Mouse (Mus musculus): ENCODE measurements around the gene Fut11. TPM values are rescaled to one million over a fixed set of nuclear protein-coding genes. Genes with fewer than 3 reads are reported as not detected.

Fut11 gene
- polyA plus RNA-seq, 1 experiment, result 8.0 TPM

DNA sequence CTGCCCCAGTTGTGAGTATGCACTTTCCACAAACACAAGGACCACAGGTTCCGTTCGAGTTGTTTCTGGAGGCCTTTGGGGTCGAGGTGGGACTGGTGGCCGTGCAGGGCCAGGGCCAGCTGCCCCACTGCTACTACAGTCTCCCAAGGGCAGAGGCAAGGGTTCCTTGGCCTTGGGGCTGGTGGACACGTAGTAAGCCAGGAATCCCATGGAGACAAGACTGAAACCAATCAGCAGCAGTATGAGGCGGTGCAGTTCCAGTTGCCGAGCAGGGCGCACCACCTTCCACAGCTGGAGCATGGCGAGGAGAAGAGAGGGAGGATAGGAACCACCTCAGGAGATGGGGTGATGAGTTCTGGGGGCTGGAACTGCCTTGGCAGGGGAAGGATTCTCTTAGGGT lies 35.1 kb downstream of the Fut11 start:
- Histone ChIP-seq H3K9me3 (replicated peaks; ENCODE audit: control insufficient read depth, insufficient read depth, low read length, poor library complexity, severe bottlenecking) (no peaks in the 10 kb centered on the region), H3K36me3 (ENCODE audit: control insufficient read depth, insufficient read depth, low read length, poor library complexity, severe bottlenecking) (no peaks in the 10 kb centered on the region), H3K27me3 (ENCODE audit: control insufficient read depth, insufficient read depth, low read length, poor library complexity, severe bottlenecking) (no peaks in the 10 kb centered on the region), H3K27ac (ENCODE audit: insufficient read depth, low read length) (no peak overlapping the region), H3K4me3 (ENCODE audit: low read depth, low read length) (peak overlapping the region; percentile 30; the same call in 1 of the 2 replicates), H3K9ac (ENCODE audit: low read depth, poor library complexity, severe bottlenecking) (no peak overlapping the region), H3K4me1 (ENCODE audit: control insufficient read depth, insufficient read depth, low read length) (no peaks in the 10 kb centered on the region)
- no peak for TF ChIP-seq CTCF (IDR thresholded peaks at IDR 0.05; ENCODE audit: low read depth, low read length)
- no peak for TF ChIP-seq POLR2A (IDR thresholded peaks at IDR 0.05; ENCODE audit: insufficient read depth, low read length)
- no peak for TF ChIP-seq EP300 (IDR thresholded peaks at IDR 0.05; ENCODE audit: insufficient read depth, low read depth, low read length)

DNA sequence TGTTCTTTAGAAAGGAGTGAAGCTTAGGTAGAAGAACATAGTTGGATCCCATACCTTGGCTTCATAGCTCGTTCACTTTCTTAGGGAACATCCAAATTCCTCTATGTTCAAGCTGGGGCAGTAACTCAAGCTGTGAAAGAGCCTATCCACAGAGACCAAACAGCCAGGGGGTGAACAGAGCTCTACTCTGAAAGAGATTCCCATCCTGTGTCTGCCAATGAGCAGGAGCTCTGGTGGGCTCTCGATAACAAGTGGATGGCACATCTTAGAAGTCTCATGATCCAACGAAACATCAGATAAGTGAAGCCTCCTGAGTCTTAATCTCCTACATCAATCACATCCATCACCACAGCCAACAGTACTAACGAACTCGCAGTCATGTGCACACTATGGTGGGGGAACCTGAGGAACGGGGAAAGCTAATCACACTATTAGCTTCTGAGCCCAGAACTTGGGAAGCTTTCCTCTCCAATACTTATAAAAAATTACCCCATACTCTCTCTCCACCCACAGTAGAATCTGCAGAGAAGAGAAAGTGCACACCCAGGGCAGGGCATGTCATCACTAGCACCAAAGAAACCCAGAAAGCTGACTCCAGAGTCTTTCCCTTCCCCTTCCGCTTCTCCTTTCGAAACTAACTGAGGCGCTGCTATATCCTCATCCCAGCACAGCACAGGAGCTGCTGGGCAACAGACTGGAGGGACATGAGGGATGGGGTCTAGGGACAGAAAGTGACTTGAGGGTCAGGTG lies 36.3 kb downstream of the Fut11 start:
- no peaks in the 10 kb centered on the region for H3K9me3 ChIP-seq (replicated peaks; ENCODE audit: control insufficient read depth, insufficient read depth, low read length, poor library complexity, severe bottlenecking)
- H3K36me3 ChIP-seq (ENCODE audit: control insufficient read depth, insufficient read depth, low read length, poor library complexity, severe bottlenecking), result no peaks in the 10 kb centered on the region
- H3K4me1 ChIP-seq (ENCODE audit: control insufficient read depth, insufficient read depth, low read length), result no peaks in the 10 kb centered on the region
- no peak overlapping the region for H3K9ac ChIP-seq (ENCODE audit: low read depth, poor library complexity, severe bottlenecking)
- H3K27ac ChIP-seq (ENCODE audit: insufficient read depth, low read length), result no peak overlapping the region
- no peak overlapping the region for H3K4me3 ChIP-seq (ENCODE audit: low read depth, low read length)
- no peak for TF ChIP-seq POLR2A (IDR thresholded peaks at IDR 0.05; ENCODE audit: insufficient read depth, low read length)
- H3K27me3 ChIP-seq (ENCODE audit: control insufficient read depth, insufficient read depth, low read length, poor library complexity, severe bottlenecking), result no peaks in the 10 kb centered on the region

DNA sequence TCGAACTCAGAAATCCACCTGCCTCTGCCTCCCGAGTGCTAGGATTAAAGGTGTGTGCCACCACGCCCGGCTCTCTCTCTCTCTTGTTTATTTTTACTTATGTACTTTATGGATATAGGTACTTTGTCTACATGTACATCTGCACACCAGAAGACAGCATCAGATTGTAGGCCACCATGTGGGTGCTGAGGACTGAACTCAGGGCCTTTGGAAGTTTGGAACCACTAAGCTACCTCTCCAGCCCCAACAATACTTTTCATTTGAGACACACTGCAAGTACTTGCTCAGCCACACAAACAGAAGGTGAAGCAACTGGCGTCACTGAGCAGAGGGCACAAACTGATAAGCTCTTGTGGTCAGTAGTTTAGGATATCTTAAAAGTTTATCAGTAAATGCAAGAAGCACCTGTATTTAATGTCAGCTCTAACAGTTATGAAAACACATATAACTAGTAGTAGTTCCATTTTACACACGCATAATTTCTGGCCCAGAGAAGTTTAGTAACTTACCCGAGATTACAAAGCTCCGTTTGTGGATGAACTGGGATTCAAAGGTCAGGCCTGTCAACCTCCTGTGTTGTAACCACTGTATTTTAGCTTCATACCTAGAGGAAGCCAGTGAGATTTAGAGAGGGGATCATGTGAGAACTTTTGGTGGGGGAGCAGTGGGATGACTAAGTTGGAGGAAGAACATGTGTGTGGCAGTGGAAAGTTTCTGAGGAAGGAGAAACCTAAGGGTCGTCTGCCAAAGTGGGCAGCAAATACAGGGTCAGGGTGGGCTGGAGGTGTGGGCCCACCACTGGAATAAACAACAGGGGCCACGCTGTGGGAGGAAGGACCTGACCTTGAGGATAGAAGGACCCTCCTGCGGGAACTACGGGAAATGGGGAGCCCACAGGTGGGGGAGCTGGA lies 38.5 kb downstream of the Fut11 start:
- Histone ChIP-seq H3K4me1 (ENCODE audit: control insufficient read depth, insufficient read depth, low read length) (no peaks in the 10 kb centered on the region), H3K9ac (ENCODE audit: low read depth, poor library complexity, severe bottlenecking) (peak overlapping the region; percentile 70), H3K36me3 (ENCODE audit: control insufficient read depth, insufficient read depth, low read length, poor library complexity, severe bottlenecking) (no peaks in the 10 kb centered on the region), H3K27me3 (ENCODE audit: control insufficient read depth, insufficient read depth, low read length, poor library complexity, severe bottlenecking) (no peaks in the 10 kb centered on the region), H3K4me3 (ENCODE audit: low read depth, low read length) (peak overlapping the region; percentile 55), H3K9me3 (replicated peaks; ENCODE audit: control insufficient read depth, insufficient read depth, low read length, poor library complexity, severe bottlenecking) (no peaks in the 10 kb centered on the region), H3K27ac (ENCODE audit: insufficient read depth, low read length) (no peak overlapping the region)
- no peak for TF ChIP-seq EP300 (IDR thresholded peaks at IDR 0.05; ENCODE audit: insufficient read depth, low read depth, low read length)
- TF ChIP-seq POLR2A (IDR thresholded peaks at IDR 0.05; ENCODE audit: insufficient read depth, low read length), result no peak

DNA sequence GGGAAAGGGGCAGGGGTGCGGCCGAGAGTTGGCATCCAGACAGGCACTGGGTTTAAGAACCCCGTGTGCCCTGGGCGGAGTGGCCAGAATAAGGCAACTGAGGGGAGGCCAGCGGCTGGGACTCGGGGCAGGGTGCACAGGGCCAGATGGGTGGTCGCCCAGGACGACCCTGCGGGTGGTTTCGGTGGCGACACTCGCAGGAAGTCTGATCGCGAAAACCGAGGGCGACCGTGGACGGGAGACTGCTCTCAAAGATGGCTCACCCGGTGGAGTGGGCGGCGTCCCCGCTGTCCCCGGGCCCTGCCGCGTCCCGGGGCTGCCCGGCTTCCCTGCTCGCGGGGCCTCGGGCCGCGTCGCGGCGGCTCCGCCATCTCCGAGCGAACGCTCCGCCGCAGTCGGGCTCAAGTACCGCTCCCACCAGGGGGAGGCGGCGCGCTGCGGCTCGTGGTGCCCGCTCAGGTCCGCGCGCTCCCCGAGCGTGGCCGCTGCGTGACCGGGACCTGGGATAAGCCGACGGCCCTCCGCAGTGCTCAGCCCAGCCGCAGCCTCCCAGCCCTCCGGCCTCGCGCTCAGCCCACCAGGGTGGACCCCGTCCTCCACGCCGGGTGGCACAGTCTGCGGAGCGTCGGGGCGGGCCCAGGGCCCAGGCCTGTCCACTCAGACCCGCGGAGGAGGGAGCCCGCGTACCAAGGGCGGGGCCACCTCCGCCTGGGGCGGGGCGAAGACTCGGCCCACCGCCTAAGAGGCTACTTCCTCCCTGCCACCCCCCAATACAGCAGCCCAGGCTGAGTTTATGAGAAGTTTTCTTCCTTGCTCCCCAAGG lies 39.4 kb downstream of the Fut11 start, which contains the start of gene Ndst2:
Gene Ndst2 (minus strand): TSS at position 611 of the 823 bp plus-strand sequence.
- no peaks in the 10 kb centered on the region for H3K27me3 ChIP-seq (ENCODE audit: control insufficient read depth, insufficient read depth, low read length, poor library complexity, severe bottlenecking)
- H3K36me3 ChIP-seq (ENCODE audit: control insufficient read depth, insufficient read depth, low read length, poor library complexity, severe bottlenecking), result peaks cover 4% of the 10 kb centered on the region

DNA sequence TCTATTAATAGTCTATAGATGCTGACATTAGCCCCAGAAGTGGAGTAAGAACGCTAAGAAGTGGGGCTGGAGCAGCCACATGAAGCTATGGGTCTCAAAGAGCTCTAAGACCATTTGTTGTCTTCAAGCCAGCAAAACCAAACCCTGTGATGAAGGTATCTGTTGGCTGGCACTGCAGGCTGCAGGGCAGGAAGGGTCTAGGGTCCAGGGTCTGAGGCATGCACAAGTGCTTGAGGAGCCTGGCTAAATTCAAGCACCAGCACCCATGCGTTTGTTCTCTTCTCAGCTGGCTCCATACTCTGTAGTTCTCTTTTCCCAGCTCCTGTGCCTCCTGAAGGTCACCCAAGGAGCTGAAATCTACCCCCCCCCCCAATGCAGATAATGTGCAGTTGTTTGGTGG lies 40.3 kb downstream of the Fut11 start:
- no peaks in the 10 kb centered on the region for H3K4me1 ChIP-seq (ENCODE audit: control insufficient read depth, insufficient read depth, low read length)
- no peaks in the 10 kb centered on the region for H3K27me3 ChIP-seq (ENCODE audit: control insufficient read depth, insufficient read depth, low read length, poor library complexity, severe bottlenecking)
- no peaks in the 10 kb centered on the region for H3K9me3 ChIP-seq (replicated peaks; ENCODE audit: control insufficient read depth, insufficient read depth, low read length, poor library complexity, severe bottlenecking)
- H3K9ac ChIP-seq (ENCODE audit: low read depth, poor library complexity, severe bottlenecking), result no peak overlapping the region
- peaks cover 6% of the 10 kb centered on the region for H3K36me3 ChIP-seq (ENCODE audit: control insufficient read depth, insufficient read depth, low read length, poor library complexity, severe bottlenecking)
- TF ChIP-seq POLR2A (IDR thresholded peaks at IDR 0.05; ENCODE audit: insufficient read depth, low read length) (no peak), EP300 (IDR thresholded peaks at IDR 0.05; ENCODE audit: insufficient read depth, low read depth, low read length) (no peak), CTCF (IDR thresholded peaks at IDR 0.05; ENCODE audit: low read depth, low read length) (no peak)
- no peak overlapping the region for H3K4me3 ChIP-seq (ENCODE audit: low read depth, low read length)
- no peak overlapping the region for H3K27ac ChIP-seq (ENCODE audit: insufficient read depth, low read length)

More for the DNA sequence above, 39.4 kb downstream of the Fut11 start, which contains the start of gene Ndst2:
- peak within 1 kb of the TSS; percentile 70 for H3K9ac ChIP-seq (ENCODE audit: low read depth, poor library complexity, severe bottlenecking)
- no peaks in the 10 kb centered on the region for H3K9me3 ChIP-seq (replicated peaks; ENCODE audit: control insufficient read depth, insufficient read depth, low read length, poor library complexity, severe bottlenecking)
- H3K4me3 ChIP-seq (ENCODE audit: low read depth, low read length), result peak within 1 kb of the TSS; percentile 55
- no peaks in the 10 kb centered on the region for H3K4me1 ChIP-seq (ENCODE audit: control insufficient read depth, insufficient read depth, low read length)
- TF ChIP-seq POLR2A (IDR thresholded peaks at IDR 0.05; ENCODE audit: insufficient read depth, low read length) (no peak), EP300 (IDR thresholded peaks at IDR 0.05; ENCODE audit: insufficient read depth, low read depth, low read length) (no peak), CTCF (IDR thresholded peaks at IDR 0.05; ENCODE audit: low read depth, low read length) (no peak)
- H3K27ac ChIP-seq (ENCODE audit: insufficient read depth, low read length), result no peak within 1 kb of the TSS

All from ES-Bruce4 (cell line).